Mouse (Mus musculus) hindbrain, embryonic 14.5 days (tissue): ENCODE data around the gene Gm7579. TPM values are rescaled to one million over a fixed set of nuclear protein-coding genes. Genes with fewer than 3 reads are reported as not detected.
"Not testable (repeated sequence)": the region's sequence is repeated elsewhere in the genome, so short reads cannot be mapped to it uniquely, and the experiment has no call there.

Source experiments
- ATAC-seq: fragments of 200-750 bp; cut with Nextera tagmentation; 2 replicates; pipeline ENCODE4 v1.8.0; 2017; ENCODE audit warnings: moderate number of reproducible peaks, mild to moderate bottlenecking, moderate TSS enrichment, moderate library complexity; ENCODE audit not compliant: low FRiP score
- DNase-seq: peaks from one replicate; pipeline ENCODE4 v3.0.0-alpha.2; 2015; ENCODE audit warnings: low spot score
- H3K27ac ChIP-seq: fragments of 300-500 bp; sonication (generic); 2 replicates; pipeline ENCODE4 v1.5.1; 2014; ENCODE audit warnings: mild to moderate bottlenecking, moderate library complexity
- H3K27me3 ChIP-seq: fragments of 300-500 bp; sonication (generic); 2 replicates; pipeline ENCODE4 v1.6.1; 2014; ENCODE audit warnings: mild to moderate bottlenecking, low read length, mixed read lengths; ENCODE audit not compliant: control insufficient read depth, insufficient read depth
- H3K36me3 ChIP-seq: fragments of 300-500 bp; sonication (generic); replicated peaks from 2 replicates; pipeline ENCODE4 v1.6.1; 2014; ENCODE audit not compliant: control insufficient read depth, insufficient read depth
- H3K4me1 ChIP-seq: fragments of 300-500 bp; sonication (generic); replicated peaks from 2 replicates; pipeline ENCODE4 v1.6.1; 2014; ENCODE audit warnings: antibody characterized with exemption, low read length, mixed read lengths; ENCODE audit not compliant: control insufficient read depth, insufficient read depth
- H3K4me2 ChIP-seq: fragments of 300-500 bp; sonication (generic); replicated peaks from 2 replicates; pipeline ENCODE4 v1.6.1; 2014; ENCODE audit warnings: mild to moderate bottlenecking, moderate library complexity
- H3K4me3 ChIP-seq: fragments of 300-500 bp; sonication (generic); replicated peaks from 2 replicates; pipeline ENCODE4 v1.5.1; 2014; ENCODE audit warnings: mild to moderate bottlenecking, low read length
- H3K9ac ChIP-seq: fragments of 300-500 bp; sonication (generic); 2 replicates; pipeline ENCODE4 v1.6.1; 2014
- H3K9me3 ChIP-seq: fragments of 300-500 bp; sonication (generic); 2 replicates; pipeline ENCODE4 v1.6.1; 2016; ENCODE audit warnings: low read length; ENCODE audit not compliant: control insufficient read depth
- WGBS: fragments of 180-500 bp; shearing (Covaris S2); extraction: QIAGEN DNeasy Blood & Tissue Kit; methylation state at CpG from one replicate; pipeline ENCODE4 v1.1.7; 2014; 5-methylcytosine and 5-hydroxymethylcytosine counted together
- polyA plus RNA-seq: library from polyadenylated mRNA; unstranded; fragments of >200 nt; fragmentation: Nextera tagmentation; extraction: Ambion mirVana; gene quantifications from 2 replicates; pipeline ENCODE4 v1.2.1, GENCODE M21; 2014

The Gm7579 gene
- polyA plus RNA-seq, 1 experiment from 2014 or later, result not detected

DNA sequence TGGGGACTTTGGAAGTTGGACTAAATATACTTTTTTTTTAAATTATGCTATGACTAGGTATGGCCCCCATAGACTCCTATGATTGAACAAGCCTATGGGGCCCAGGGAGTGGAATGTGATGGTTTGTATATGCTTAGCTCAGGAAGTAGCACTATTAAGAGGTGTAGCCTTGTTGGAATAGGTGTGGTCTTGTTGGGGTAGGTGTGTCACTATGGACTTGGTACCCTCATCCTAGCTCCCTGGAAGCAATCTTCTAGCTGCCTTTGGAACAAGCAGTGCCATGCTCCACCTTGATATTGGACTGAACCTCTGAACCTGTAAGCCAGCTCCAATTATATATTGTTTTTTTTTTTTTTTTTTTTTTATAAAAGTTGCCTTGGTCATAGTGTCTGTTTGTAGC lies 6.2 kb upstream of the Gm7579 start:
- Histone ChIP-seq H3K4me2 (no peak overlapping the region), H3K27me3 (no peaks in the 10 kb centered on the region), H3K36me3 (no peaks in the 10 kb centered on the region), H3K27ac (no peak overlapping the region), H3K9me3 (no peaks in the 10 kb centered on the region), H3K4me3 (no peak overlapping the region), H3K9ac (no peak overlapping the region), H3K4me1 (no peaks in the 10 kb centered on the region)
- ATAC-seq (no peak), DNase-seq (no peak)

DNA sequence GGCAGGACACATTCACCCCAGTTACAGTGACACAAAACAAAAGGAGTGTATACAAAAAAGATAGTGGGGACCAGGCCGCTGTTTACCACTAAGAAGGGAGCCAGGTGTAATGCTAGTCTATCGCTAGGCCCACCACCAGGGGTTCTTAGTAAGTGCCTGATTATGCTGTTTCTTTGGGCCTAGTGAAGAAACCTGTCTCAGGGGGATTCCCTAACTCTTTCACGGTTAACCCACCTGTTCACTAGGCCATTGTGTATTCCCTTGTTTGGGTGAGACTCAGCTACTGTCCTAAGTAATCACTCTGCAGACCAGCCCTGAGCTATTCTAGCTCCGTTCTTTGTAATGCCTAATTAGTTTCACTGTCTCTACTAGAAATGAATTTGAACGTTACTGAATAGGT lies 4.8 kb upstream of the Gm7579 start:
- not testable (repeated sequence) for ATAC-seq, H3K9ac ChIP-seq
- WGBS, result 76% methylated on average over 5 of the region's 5 CpGs

DNA sequence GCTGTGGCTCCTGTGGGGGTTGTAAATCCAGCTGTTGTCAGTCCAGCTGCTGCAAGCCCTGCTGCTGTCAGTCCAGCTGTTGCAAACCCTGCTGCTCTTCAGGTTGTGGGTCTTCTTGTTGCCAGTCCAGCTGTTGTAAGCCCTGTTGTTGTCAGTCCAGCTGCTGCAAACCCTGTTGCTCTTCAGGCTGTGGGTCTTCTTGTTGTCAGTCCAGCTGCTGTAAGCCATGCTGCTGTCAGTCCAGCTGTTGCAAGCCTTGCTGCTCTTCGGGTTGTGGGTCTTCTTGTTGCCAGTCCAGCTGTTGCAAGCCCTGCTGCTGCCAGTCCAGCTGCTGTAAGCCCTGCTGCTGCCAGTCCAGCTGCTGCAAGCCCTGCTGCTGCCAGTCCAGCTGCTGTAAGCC lies 477 bp downstream of the Gm7579 start:
- H3K9ac ChIP-seq, H3K9me3 ChIP-seq, H3K4me3 ChIP-seq, H3K4me1 ChIP-seq, ATAC-seq, DNase-seq, H3K36me3 ChIP-seq, H3K27ac ChIP-seq, H3K4me2 ChIP-seq, H3K27me3 ChIP-seq: not testable (repeated sequence)
- WGBS, result 41% methylated on average over 1 of the region's 1 CpGs

More for the DNA sequence above, 4.8 kb upstream of the Gm7579 start:
- not testable (repeated sequence) for H3K27me3 ChIP-seq, H3K4me2 ChIP-seq, H3K4me1 ChIP-seq, H3K9me3 ChIP-seq, H3K4me3 ChIP-seq, H3K36me3 ChIP-seq, H3K27ac ChIP-seq, DNase-seq

DNA sequence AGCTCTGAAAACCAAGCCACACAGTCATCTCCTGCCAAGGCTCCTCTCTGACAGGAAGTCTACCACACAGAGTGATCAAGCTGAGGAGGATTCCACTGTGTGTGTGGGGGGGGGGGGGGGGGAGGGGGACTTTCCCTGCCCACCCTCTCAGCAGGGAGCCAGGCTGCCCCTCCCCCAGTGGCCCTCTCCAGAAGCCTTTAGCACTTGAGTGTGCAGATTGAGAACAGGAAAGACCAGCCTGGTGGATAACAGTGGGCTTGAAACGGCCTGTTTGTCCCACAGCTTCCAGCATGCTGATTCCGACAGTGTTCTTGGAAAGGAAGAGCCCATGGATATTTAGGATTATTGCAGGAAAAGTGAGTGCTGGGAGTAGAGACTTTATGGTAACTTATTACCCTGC lies 12.9 kb downstream of the Gm7579 start:
- H3K9me3 ChIP-seq, result no peaks in the 10 kb centered on the region

DNA sequence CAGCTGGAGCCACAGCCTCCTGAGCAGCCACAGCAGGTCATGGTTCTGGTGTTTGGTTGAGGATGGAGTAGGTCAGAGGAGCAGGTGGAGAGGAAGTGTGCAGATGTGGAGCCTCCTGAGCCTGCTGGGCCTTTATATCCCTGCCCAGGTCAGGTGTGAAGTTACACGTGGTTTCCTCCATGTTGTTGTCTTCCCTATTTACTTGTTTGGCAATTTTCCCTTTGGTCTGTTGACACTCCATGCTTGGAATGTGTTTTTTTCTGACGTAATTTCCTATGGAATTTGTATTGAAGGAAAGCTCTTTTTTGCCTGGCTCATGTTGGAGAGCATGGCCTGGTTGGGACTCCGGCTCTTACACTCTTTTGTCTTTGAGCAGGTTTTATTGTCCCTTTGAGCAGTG lies 18.2 kb downstream of the Gm7579 start, which contains the start of gene Krtap5-5:
Gene Krtap5-5, minus strand, starts transcription at position 101 of the 400 bp plus-strand sequence.
- WGBS, result 59% methylated on average over 3 of the region's 3 CpGs
- H3K27me3 ChIP-seq, H3K9ac ChIP-seq, H3K27ac ChIP-seq, H3K4me2 ChIP-seq, ATAC-seq, H3K4me1 ChIP-seq, H3K36me3 ChIP-seq, H3K4me3 ChIP-seq, DNase-seq, H3K9me3 ChIP-seq: not testable (repeated sequence)

More for the DNA sequence above, 12.9 kb downstream of the Gm7579 start:
- 55% methylated on average over 2 of the region's 2 CpGs for WGBS
- no peaks in the 10 kb centered on the region for H3K27me3 ChIP-seq
- H3K4me3 ChIP-seq, result no peak overlapping the region
- DNase-seq (no peak), ATAC-seq (no peak)
- H3K4me2 ChIP-seq, result no peak overlapping the region
- H3K36me3 ChIP-seq, result no peaks in the 10 kb centered on the region
- no peaks in the 10 kb centered on the region for H3K4me1 ChIP-seq
- no peak overlapping the region for H3K9ac ChIP-seq
- no peak overlapping the region for H3K27ac ChIP-seq

DNA sequence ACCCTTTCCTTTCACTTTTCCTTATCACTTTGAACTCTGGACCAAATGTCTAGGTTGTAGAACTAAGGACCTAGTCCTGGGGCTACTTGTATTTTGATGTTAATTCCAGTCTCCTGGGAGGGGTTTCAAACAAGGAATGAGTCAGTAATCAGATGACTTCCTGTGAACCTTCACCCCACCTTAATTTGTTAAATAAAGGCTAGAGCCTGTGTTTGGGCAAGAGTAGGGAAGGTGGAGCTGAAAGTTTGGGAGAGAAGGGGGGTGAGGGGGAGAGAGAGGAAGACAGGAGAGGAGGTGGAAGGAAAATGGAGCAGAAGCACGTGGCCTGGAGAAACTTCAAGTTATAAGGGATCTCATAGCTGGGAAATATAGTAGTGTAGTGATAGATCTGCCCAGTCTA lies 19.9 kb downstream of the Gm7579 start:
- DNase-seq (no peak), ATAC-seq (no peak)
- Histone ChIP-seq H3K4me3 (no peak overlapping the region), H3K4me1 (no peaks in the 10 kb centered on the region), H3K36me3 (no peaks in the 10 kb centered on the region), H3K27me3 (no peaks in the 10 kb centered on the region), H3K9me3 (0 out of 2 replicates have a peak, but pooled peaks cover 6% of the 10 kb centered on the region), H3K27ac (no peak overlapping the region), H3K9ac (no peak overlapping the region), H3K4me2 (no peak overlapping the region)
- 40% methylated on average over 1 of the region's 1 CpGs for WGBS

DNA sequence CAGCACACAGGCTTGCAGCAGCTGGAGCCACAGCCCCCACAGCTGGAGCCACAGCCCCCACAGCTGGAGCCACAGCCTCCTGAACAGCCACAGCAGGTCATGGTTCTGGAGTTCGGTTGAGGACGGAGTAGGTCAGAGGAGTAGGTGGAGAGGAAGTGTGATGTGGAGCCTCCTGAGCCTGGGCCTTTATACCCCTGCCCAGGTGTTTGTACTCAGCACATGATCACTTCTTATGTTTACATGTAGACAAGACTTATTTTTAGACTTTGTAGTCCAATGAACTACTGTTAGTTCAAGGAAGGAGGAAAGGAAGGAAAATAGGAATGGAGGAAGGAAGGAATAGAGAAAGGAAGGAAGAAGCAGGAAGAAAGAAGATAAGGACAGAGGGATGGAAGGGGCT lies 29.3 kb downstream of the Gm7579 start, which contains the start of gene Gm40460:
Gene Gm40460, minus strand, starts transcription at position 101 of the 400 bp plus-strand sequence.
- no peaks in the 10 kb centered on the region for H3K36me3 ChIP-seq
- no peak within 1 kb of the TSS for H3K4me2 ChIP-seq
- H3K27ac ChIP-seq, result no peak within 1 kb of the TSS
- no peaks in the 10 kb centered on the region for H3K4me1 ChIP-seq
- 0 out of 2 replicates have a peak, but pooled peaks cover 2% of the 10 kb centered on the region for H3K9me3 ChIP-seq
- ATAC-seq (no peak), DNase-seq (no peak)
- no peak within 1 kb of the TSS for H3K4me3 ChIP-seq
- H3K9ac ChIP-seq, result no peak within 1 kb of the TSS
- WGBS, result 47% methylated on average over 2 of the region's 2 CpGs
- no peaks in the 10 kb centered on the region for H3K27me3 ChIP-seq

DNA sequence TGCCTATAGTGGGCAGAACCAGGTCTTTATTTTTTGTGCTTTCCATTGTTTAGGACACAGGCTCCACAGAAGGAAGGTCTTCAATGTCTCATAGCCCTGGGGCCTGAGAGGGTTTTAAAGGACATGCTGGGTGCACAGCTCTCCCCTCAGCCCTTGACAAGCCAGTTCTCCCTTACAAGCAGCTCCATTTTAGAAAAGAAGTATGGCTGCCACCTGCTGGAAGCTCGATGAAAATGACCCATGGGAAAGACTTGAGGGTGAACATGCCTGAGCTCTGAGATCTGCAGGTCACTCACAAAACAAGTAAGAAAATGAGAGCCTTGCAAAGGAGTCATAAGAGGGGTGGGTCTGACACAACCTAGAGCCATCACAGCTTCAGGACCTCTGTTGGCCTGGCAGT lies 38.2 kb downstream of the Gm7579 start:
- DNase-seq, result peak; percentile 60
- Histone ChIP-seq H3K27me3 (no peaks in the 10 kb centered on the region), H3K36me3 (no peaks in the 10 kb centered on the region), H3K4me1 (no peaks in the 10 kb centered on the region), H3K27ac (no peak overlapping the region), H3K4me3 (no peak overlapping the region), H3K4me2 (no peak overlapping the region), H3K9me3 (no peaks in the 10 kb centered on the region), H3K9ac (no peak overlapping the region)
- WGBS, result 0% methylated on average over 1 of the region's 1 CpGs
- ATAC-seq, result no peak

DNA sequence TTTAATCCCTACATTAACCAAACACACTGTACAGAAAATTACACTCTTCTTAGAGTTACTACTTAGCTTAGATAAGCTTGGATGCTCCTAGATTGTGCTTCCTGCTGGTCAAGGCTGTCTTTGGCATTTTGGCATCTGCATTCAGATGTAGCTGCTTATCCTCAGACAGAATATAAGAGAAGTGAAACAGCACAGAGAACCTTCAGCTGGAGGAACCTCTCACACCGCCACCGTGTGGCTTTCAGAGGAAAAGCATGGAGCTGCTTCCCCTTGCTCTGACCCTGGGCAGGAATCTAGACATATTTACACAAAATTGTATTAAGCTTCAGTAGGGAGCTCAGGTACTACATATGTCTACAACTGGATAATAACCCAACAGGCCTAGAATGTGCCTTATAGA lies 43.9 kb downstream of the Gm7579 start:
- Histone ChIP-seq H3K4me3 (no peak overlapping the region), H3K9me3 (no peaks in the 10 kb centered on the region)

DNA sequence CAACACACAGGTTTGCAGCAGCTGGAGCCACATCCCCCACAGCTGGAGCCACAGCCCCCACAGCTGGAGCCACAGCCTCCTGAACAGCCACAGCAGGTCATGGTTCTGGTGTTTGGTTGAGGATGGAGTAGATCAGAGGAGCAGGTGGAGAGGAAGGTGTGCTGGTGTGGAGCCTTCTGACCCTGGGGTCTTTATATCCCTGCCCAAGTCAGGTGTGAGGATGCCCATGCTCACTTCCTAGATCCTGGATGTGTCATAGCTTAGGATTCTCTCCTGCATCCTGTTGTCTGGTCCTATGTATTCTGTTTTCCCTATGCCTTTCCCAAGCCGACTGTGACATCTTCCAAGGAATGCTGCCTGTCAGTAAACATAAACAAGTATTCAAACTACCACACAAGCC lies 46.6 kb downstream of the Gm7579 start, which contains the start of gene Gm2431:
Gene Gm2431, minus strand, starts transcription at position 101 of the 400 bp plus-strand sequence.
- not testable (repeated sequence) for H3K4me3 ChIP-seq, H3K4me1 ChIP-seq, H3K4me2 ChIP-seq, DNase-seq, H3K36me3 ChIP-seq, ATAC-seq, H3K27me3 ChIP-seq, H3K27ac ChIP-seq, H3K9ac ChIP-seq, H3K9me3 ChIP-seq
- 84% methylated on average over 1 of the region's 1 CpGs for WGBS

More for the DNA sequence above, 43.9 kb downstream of the Gm7579 start:
- DNase-seq (peak; percentile 78), ATAC-seq (no peak)
- Histone ChIP-seq H3K27ac (no peak overlapping the region), H3K27me3 (no peaks in the 10 kb centered on the region), H3K9ac (no peak overlapping the region), H3K4me2 (no peak overlapping the region), H3K36me3 (no peaks in the 10 kb centered on the region), H3K4me1 (no peaks in the 10 kb centered on the region)
- 0% methylated on average over 2 of the region's 2 CpGs for WGBS
